Mouse (Mus musculus): ENCODE measurements around the gene Itm2c. TPM values are rescaled to one million over a fixed set of nuclear protein-coding genes. Genes with fewer than 3 reads are reported as not detected.

Itm2c gene
- polyA plus RNA-seq, 1 experiment from 2014 or later: 105 TPM

Other genes with a start within 250 kb of the Itm2c start
- 0.36 TPM in 1 of 2 replicates, not detected in the other for gene Sp100, start 244.3 kb upstream of the Itm2c start, polyA plus RNA-seq (2014; fragmentation: Nextera tagmentation; extraction: Ambion mirVana)
- gene A630001G21Rik, start 115.6 kb upstream of the Itm2c start, polyA plus RNA-seq (2014; fragmentation: Nextera tagmentation; extraction: Ambion mirVana): 0.20 and 0.73 TPM in 2 replicates
- 74.4 and 83.9 TPM in 2 replicates for gene Cab39, start 100.8 kb upstream of the Itm2c start, polyA plus RNA-seq (2014; fragmentation: Nextera tagmentation; extraction: Ambion mirVana)
- 6.5 and 6.9 TPM in 2 replicates for gene 4933407L21Rik, start 34.2 kb downstream of the Itm2c start, polyA plus RNA-seq (2014; fragmentation: Nextera tagmentation; extraction: Ambion mirVana)
- 0.13 and 0.14 TPM in 2 replicates for gene Gpr55, start 66.7 kb downstream of the Itm2c start, polyA plus RNA-seq (2014; fragmentation: Nextera tagmentation; extraction: Ambion mirVana)
- gene Spata3, start 122.5 kb downstream of the Itm2c start, polyA plus RNA-seq (2014; fragmentation: Nextera tagmentation; extraction: Ambion mirVana): 0.51 and 0.66 TPM in 2 replicates
- gene 2810459M11Rik, start 151.6 kb downstream of the Itm2c start, polyA plus RNA-seq (2014; fragmentation: Nextera tagmentation; extraction: Ambion mirVana): 5.4 and 8.1 TPM in 2 replicates
- 184 and 218 TPM in 2 replicates for gene Psmd1, start 170.1 kb downstream of the Itm2c start, polyA plus RNA-seq (2014; fragmentation: Nextera tagmentation; extraction: Ambion mirVana)
- 0.61 and 0.86 TPM in 2 replicates for gene Htr2b, start 217.7 kb downstream of the Itm2c start, polyA plus RNA-seq (2014; fragmentation: Nextera tagmentation; extraction: Ambion mirVana)
- gene Gm21972, start 239.4 kb downstream of the Itm2c start, polyA plus RNA-seq (2014; fragmentation: Nextera tagmentation; extraction: Ambion mirVana): 0.48 and 0.86 TPM in 2 replicates

All from neural tube, embryonic 14.5 days (tissue).